Mouse (Mus musculus): ENCODE data around the gene Rpl41. TPM values are rescaled to one million over a fixed set of nuclear protein-coding genes. Genes with fewer than 3 reads are reported as not detected.
A peak's percentile ranks its signal among the peaks of the same experiment; 100 is the strongest.
"Not testable (repeated sequence)": the region's sequence is repeated elsewhere in the genome, so short reads cannot be mapped to it uniquely, and the experiment has no call there.

The Rpl41 gene
- polyA plus RNA-seq, 1 experiment from 2014 or later, result 2,058 TPM

DNA sequence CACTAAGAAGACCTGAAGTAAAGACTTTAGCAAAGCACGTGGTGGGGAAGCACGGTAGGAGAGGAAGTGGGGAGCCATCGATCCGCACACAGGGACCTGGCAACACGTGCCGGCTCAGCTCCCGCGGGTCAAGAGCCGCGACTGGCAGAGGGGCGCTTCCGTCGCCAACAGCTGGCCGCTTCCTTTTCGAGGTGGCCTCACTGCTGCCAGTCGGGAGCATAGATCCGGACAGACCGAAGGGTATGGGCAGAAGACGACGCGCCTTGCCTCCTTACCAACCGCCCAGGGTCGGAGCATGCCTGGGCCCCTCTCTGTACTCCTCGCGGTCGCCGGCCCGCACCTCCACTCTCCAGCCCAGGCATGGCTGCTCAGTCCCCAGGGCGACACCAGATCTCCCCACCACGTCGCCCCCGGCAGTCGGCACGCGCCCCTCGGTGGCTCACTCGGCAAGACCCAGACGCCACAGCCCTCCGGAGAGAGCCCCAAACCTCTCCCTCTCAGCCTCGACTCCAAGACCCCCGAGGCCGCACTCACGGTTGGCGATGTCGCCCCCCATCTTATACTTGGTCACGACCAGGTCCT, 16.2 kb upstream of the Rpl41 start:
- DNase-seq, result peak; percentile 75
- peak; percentile 24 for ATAC-seq
- peak overlapping the region; percentile 93 for H3K4me3 ChIP-seq (ENCODE audit: low read depth, low read length)

DNA sequence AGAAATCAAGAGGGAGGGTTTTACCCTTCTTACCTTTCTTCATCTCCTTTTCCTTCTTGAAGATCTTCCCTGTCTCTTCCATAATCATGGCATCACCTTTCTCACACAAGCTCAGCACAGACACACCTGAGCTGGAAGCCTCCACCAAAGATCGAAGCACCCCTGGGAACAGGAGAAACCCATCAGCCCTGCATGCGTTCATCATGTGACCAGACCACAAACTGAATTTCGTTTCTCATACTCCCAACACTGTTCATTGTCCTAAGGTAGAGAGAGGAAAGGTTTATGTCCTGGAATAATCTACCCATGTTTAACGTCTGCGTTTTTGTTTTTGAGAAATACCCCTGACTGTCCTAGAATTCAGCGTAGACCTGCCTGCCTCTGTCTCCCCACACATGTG, 14.4 kb upstream of the Rpl41 start:
- Histone ChIP-seq H3K27ac (ENCODE audit: low read depth) (no peak overlapping the region), H3K9me3 (ENCODE audit: low read length) (no peaks in the 10 kb centered on the region), H3K9ac (replicated peaks) (peak overlapping the region; percentile 95; the same call in 1 of the 2 replicates), H3K27me3 (ENCODE audit: insufficient read depth, low read length) (no peaks in the 10 kb centered on the region), H3K36me3 (replicated peaks; ENCODE audit: insufficient read depth, low read length) (peaks cover 44% of the 10 kb centered on the region), H3K4me3 (ENCODE audit: low read depth, low read length) (peak overlapping the region; percentile 5; the same call in 1 of the 2 replicates), H3K4me1 (ENCODE audit: insufficient read depth) (peaks cover 14% of the 10 kb centered on the region; the same call in 1 of the 2 replicates), H3K4me2 (ENCODE audit: low read depth, low read length) (peak overlapping the region; percentile 95)
- DNase-seq (no peak), ATAC-seq (no peak)
- TF ChIP-seq CTCF (IDR thresholded peaks at IDR 0.05; ENCODE audit: low read depth) (no peak), EP300 (IDR thresholded peaks at IDR 0.05; ENCODE audit: low read depth) (no peak)
- WGBS (ENCODE audit: insufficient replicate concordance), result 69% methylated on average over 6 of the region's 6 CpGs

More for the DNA sequence above, 16.2 kb upstream of the Rpl41 start:
- Histone ChIP-seq H3K4me2 (ENCODE audit: low read depth, low read length) (peak overlapping the region; percentile 95), H3K4me1 (ENCODE audit: insufficient read depth) (peaks cover 14% of the 10 kb centered on the region; the same call in 1 of the 2 replicates), H3K27me3 (ENCODE audit: insufficient read depth, low read length) (no peaks in the 10 kb centered on the region), H3K9me3 (ENCODE audit: low read length) (no peaks in the 10 kb centered on the region), H3K9ac (replicated peaks) (peak overlapping the region; percentile 95), H3K27ac (ENCODE audit: low read depth) (peak overlapping the region; percentile 92), H3K36me3 (replicated peaks; ENCODE audit: insufficient read depth, low read length) (peaks cover 30% of the 10 kb centered on the region)
- no peak for TF ChIP-seq CTCF (IDR thresholded peaks at IDR 0.05; ENCODE audit: low read depth)
- no peak for TF ChIP-seq EP300 (IDR thresholded peaks at IDR 0.05; ENCODE audit: low read depth)
- WGBS (ENCODE audit: insufficient replicate concordance), result under 1% methylated on average over 40 of the region's 46 CpGs

DNA sequence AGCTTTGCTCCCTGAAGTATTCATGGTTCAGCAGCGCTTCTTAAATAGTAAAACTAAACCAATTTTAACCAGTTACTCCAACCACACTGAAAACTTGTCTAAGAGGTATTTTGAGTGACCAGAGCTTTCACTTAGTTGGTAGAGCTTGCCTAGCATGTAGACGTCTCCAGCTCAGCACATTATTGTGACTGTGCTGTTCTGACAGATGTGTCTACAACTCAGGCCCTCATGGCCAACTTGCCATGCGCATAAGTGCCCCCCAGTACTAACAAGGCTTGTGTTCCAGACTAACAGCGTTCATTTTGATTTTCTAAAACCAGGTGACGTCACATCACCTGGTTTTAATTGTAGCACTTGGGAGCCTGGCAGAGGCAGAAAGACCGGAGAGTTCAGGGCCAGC, 7.9 kb upstream of the Rpl41 start:
- Histone ChIP-seq H3K27ac (ENCODE audit: low read depth) (no peak overlapping the region), H3K4me3 (ENCODE audit: low read depth, low read length) (no peak overlapping the region), H3K36me3 (replicated peaks; ENCODE audit: insufficient read depth, low read length) (peaks cover 46% of the 10 kb centered on the region), H3K4me1 (ENCODE audit: insufficient read depth) (no peaks in the 10 kb centered on the region), H3K27me3 (ENCODE audit: insufficient read depth, low read length) (no peaks in the 10 kb centered on the region), H3K4me2 (ENCODE audit: low read depth, low read length) (no peak overlapping the region), H3K9ac (replicated peaks) (no peak overlapping the region), H3K9me3 (ENCODE audit: low read length) (no peaks in the 10 kb centered on the region)
- TF ChIP-seq CTCF (IDR thresholded peaks at IDR 0.05; ENCODE audit: low read depth) (no peak), EP300 (IDR thresholded peaks at IDR 0.05; ENCODE audit: low read depth) (no peak)
- ATAC-seq (no peak), DNase-seq (no peak)
- WGBS (ENCODE audit: insufficient replicate concordance), result 79% methylated on average over 6 of the region's 6 CpGs

DNA sequence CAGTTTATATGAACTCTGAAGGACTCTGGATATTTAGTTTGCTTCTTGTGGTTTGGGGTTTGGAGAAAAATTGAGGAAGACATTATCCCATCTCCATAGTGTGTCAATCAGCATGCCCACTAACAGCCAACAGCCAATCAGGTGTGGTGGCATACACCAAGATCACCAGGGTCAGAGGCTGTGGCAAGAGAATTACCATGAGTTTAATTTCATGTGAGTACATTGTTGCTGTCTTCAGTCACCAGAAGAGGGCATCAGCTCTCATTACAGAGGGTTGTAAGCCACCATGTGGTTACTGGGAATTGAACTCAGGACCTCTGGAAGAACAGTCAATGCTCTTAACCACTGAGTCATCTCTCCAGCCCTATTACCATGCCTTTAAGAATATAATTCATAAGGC, 7.2 kb upstream of the Rpl41 start:
- no peak for ATAC-seq
- Histone ChIP-seq H3K36me3 (replicated peaks; ENCODE audit: insufficient read depth, low read length) (peaks cover 40% of the 10 kb centered on the region), H3K4me2 (ENCODE audit: low read depth, low read length) (no peak overlapping the region), H3K9me3 (ENCODE audit: low read length) (no peaks in the 10 kb centered on the region), H3K9ac (replicated peaks) (no peak overlapping the region), H3K27me3 (ENCODE audit: insufficient read depth, low read length) (no peaks in the 10 kb centered on the region), H3K4me3 (ENCODE audit: low read depth, low read length) (no peak overlapping the region), H3K4me1 (ENCODE audit: insufficient read depth) (no peaks in the 10 kb centered on the region), H3K27ac (ENCODE audit: low read depth) (no peak overlapping the region)
- TF ChIP-seq CTCF (IDR thresholded peaks at IDR 0.05; ENCODE audit: low read depth), result peak; percentile 60
- no peak for TF ChIP-seq EP300 (IDR thresholded peaks at IDR 0.05; ENCODE audit: low read depth)
- DNase-seq, result no peak

DNA sequence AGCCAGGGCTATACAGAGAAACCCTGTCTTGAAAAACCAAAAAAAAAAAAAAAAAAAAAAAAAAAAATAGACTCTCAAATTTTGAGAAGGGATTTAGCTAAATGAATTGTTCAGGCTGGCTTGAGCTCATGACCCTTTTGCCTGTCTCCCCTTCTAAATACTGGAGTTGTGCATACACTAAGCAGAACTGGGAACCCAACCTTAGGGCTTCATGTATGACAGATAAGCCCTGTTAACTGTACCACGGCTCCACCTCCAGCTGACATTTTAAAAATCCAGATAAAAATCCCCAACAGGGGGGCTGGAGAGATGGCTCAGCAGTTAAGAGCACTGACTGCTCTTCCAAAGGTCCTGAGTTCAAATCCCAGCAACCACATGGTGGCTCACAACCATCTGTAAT, 6.5 kb upstream of the Rpl41 start:
- H3K9me3 ChIP-seq (ENCODE audit: low read length); H3K27ac ChIP-seq (ENCODE audit: low read depth); DNase-seq; H3K27me3 ChIP-seq (ENCODE audit: insufficient read depth, low read length); H3K4me3 ChIP-seq (ENCODE audit: low read depth, low read length); H3K4me1 ChIP-seq (ENCODE audit: insufficient read depth); ATAC-seq; H3K9ac ChIP-seq (replicated peaks); H3K4me2 ChIP-seq (ENCODE audit: low read depth, low read length): not testable (repeated sequence)
- 52% methylated on average over 1 of the region's 1 CpGs for WGBS (ENCODE audit: insufficient replicate concordance)
- peaks cover 33% of the 10 kb centered on the region for H3K36me3 ChIP-seq (replicated peaks; ENCODE audit: insufficient read depth, low read length)

DNA sequence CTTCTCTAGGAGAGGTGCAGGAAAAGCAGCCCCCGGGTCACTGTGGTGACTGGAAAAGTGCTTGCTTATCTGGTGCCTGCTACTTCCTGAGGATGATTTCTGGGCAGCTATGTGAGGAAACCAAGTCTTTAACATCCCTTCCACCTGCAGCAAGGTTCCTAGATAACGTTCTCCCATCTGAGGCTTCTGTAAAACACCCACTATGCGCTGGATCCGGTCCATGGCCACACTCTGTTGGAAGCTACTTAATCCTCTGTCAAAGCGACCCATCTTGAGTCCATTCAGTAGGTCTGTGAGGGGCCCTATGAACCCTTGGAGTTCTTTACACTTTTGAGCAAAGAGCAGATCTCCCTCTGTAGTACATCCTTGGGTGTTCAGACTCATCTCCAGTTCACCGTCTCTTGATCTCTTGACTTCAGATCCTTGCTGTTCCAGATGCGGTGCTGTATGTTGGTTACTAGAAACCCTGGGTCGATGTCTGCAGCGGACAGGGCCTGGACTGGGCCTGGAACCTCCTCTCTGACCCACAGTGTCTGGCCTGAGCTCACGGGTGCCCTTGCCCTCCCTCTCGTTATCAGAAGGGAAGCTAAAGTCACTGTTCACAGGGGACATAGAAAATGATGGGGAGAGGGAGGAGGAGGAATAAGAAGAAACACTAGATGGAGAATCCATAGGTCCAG, 1.2 kb upstream of the Rpl41 start:
- H3K36me3 ChIP-seq (replicated peaks; ENCODE audit: insufficient read depth, low read length); H3K9ac ChIP-seq (replicated peaks); H3K4me1 ChIP-seq (ENCODE audit: insufficient read depth); DNase-seq; H3K27me3 ChIP-seq (ENCODE audit: insufficient read depth, low read length); H3K4me3 ChIP-seq (ENCODE audit: low read depth, low read length); H3K9me3 ChIP-seq (ENCODE audit: low read length); ATAC-seq; H3K27ac ChIP-seq (ENCODE audit: low read depth); H3K4me2 ChIP-seq (ENCODE audit: low read depth, low read length): not testable (repeated sequence)
- WGBS (ENCODE audit: insufficient replicate concordance), result 70% methylated on average over 11 of the region's 11 CpGs

DNA sequence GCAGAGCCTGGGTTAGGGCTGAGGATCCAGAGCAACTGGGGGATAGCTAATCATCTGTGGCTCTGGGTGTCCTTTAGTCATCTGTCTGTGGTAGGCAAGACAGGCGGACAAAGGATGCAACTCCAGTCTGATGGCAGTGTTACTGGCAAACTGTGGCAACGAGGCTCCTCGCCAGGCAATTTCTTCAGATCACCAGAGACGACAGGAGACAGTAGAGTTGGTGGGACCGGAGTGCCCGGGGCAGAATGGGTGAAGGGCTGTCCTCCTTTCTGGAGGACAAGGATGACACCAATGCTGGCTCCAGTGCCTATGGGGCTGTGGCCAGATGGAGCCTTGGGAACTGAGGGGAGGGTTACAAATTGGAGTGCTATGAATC, 565 bp upstream of the Rpl41 start:
- H3K9me3 ChIP-seq (ENCODE audit: low read length); H3K27ac ChIP-seq (ENCODE audit: low read depth); DNase-seq; H3K4me3 ChIP-seq (ENCODE audit: low read depth, low read length); H3K27me3 ChIP-seq (ENCODE audit: insufficient read depth, low read length); H3K9ac ChIP-seq (replicated peaks); H3K4me1 ChIP-seq (ENCODE audit: insufficient read depth); ATAC-seq: not testable (repeated sequence)
- WGBS (ENCODE audit: insufficient replicate concordance), result 70% methylated on average over 6 of the region's 6 CpGs
- Histone ChIP-seq H3K36me3 (replicated peaks; ENCODE audit: insufficient read depth, low read length) (peaks cover 11% of the 10 kb centered on the region), H3K4me2 (ENCODE audit: low read depth, low read length) (peak overlapping the region; percentile 91; the same call in 1 of the 2 replicates)

DNA sequence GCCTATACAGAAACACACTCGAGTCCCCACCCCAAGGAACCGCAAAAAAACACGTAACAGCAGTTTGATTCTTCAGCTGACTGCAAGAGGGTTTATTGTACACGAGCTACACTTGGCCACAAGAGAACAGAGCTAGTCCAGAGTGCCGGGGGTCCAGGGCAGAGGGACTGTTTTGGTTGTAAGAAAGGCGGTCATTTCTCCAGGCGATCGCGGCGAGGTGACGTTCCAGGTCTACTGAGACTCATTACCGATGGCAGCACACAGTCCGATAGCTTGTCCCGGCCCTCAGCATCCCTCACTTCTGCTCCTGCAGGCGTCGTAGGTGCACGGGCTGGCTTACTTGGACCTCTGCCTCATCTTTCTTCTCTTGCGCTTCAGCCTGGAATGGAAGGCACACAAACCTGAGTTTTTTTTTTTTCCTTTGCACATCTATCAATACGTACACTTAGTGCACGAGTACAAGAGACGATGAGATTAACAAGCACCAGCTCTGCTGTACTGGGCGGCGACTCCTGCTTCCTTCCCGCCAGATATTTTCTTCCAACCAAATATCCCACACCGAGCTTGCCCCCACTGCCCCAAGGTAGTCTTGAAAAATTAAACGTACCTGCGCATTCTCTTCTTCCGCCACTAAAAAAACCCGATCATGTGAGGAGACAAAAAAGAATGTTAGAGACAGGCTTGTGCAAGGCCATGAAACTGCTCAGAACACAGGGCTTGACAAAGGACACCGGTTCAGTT, 884 bp downstream of the Rpl41 start:
- H3K4me1 ChIP-seq (ENCODE audit: insufficient read depth); DNase-seq; ATAC-seq; H3K9me3 ChIP-seq (ENCODE audit: low read length); H3K27me3 ChIP-seq (ENCODE audit: insufficient read depth, low read length): not testable (repeated sequence)
- Histone ChIP-seq H3K27ac (ENCODE audit: low read depth) (peak overlapping the region; percentile 92), H3K9ac (replicated peaks) (peak overlapping the region; percentile 84), H3K36me3 (replicated peaks; ENCODE audit: insufficient read depth, low read length) (peaks cover 24% of the 10 kb centered on the region), H3K4me2 (ENCODE audit: low read depth, low read length) (peak overlapping the region; percentile 91), H3K4me3 (ENCODE audit: low read depth, low read length) (peak overlapping the region; percentile 90)
- WGBS (ENCODE audit: insufficient replicate concordance), result under 1% methylated on average over 20 of the region's 30 CpGs

Data from liver, postnatal 0 days (tissue).